Mouse (Mus musculus): ENCODE data around the gene Pou2f2. TPM values are rescaled to one million over a fixed set of nuclear protein-coding genes. Genes with fewer than 3 reads are reported as not detected.
"Not testable (repeated sequence)": the region's sequence is repeated elsewhere in the genome, so short reads cannot be mapped to it uniquely, and the experiment has no call there.

Pou2f2 gene
- total and polyA plus RNA-seq, 2 experiments from 2014 or later = 3.9 to 20.2 TPM

DNA sequence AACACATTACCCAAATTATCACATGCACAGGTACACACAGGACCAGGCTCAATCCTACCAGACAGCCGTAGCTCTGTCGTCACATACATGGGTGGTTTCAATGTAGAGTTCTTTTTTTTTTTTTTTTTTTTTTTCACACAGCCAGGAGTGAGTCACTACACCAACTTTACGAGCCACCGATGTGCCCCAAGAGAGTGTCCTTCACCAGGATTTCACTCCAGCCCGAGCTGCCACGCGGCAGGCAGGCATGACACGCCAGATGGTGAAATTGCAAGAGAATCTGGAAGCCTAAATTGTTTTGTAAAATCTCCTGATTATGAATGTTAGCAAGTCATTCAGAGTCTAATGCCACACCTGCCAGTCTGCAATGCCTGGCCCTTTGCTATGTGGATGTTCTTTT is 132.2 kb downstream of the Pou2f2 start:
- Histone ChIP-seq H3K4me2 (ENCODE audit: low read depth, low read length) (no peak overlapping the region), H3K9me3 (ENCODE audit: low read length) (no peaks in the 10 kb centered on the region), H3K4me3 (ENCODE audit: low read length) (no peak overlapping the region), H3K27me3 (ENCODE audit: insufficient read depth, low read length) (no peaks in the 10 kb centered on the region), H3K4me1 (ENCODE audit: insufficient read depth, low read length) (no peaks in the 10 kb centered on the region), H3K36me3 (ENCODE audit: insufficient read depth, low read length) (peaks cover 68% of the 10 kb centered on the region), H3K9ac (replicated peaks; ENCODE audit: low read length) (no peak overlapping the region), H3K27ac (no peak overlapping the region)
- 74% methylated on average over 8 of the region's 8 CpGs for WGBS
- no peak for DNase-seq (ENCODE audit: low spot score)
- no peak for TF ChIP-seq CTCF (IDR thresholded peaks at IDR 0.05; ENCODE audit: low read depth)
- ATAC-seq = no peak

- H3K4me2 ChIP-seq (ENCODE audit: low read depth, low read length); H3K4me3 ChIP-seq (ENCODE audit: low read length); ATAC-seq; H3K27ac ChIP-seq; H3K9me3 ChIP-seq (ENCODE audit: low read length); H3K27me3 ChIP-seq (ENCODE audit: insufficient read depth, low read length); H3K9ac ChIP-seq (replicated peaks; ENCODE audit: low read length); DNase-seq (ENCODE audit: low spot score); H3K4me1 ChIP-seq (ENCODE audit: insufficient read depth, low read length): not testable (repeated sequence)
- WGBS = 93% methylated on average over 7 of the region's 7 CpGs
- H3K36me3 ChIP-seq (ENCODE audit: insufficient read depth, low read length) = peaks cover 74% of the 10 kb centered on the region
These were observed 134.9 kb downstream of the Pou2f2 start for GRCm38 (mm10) chr7:25044599-25044998.

DNA sequence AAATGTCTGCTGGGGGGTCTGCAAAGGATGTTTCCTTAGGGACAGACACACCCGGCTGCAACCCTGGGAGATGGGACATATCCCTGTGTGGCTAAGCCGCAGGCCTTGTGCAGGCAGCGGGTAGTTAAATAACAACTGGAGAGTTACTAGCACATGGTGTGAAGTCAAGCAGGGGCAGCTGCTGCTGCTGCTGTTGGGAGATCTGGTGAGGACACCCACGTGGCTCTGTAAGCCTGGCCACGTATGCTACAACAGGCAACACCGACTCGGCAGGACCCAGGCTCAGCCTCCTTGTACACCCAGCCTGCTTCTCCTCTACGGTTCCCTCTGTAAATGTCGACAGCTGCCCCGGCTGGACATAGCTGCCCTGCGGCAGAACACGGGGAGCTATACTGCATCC is 137.6 kb downstream of the Pou2f2 start:
- no peak overlapping the region for H3K27ac ChIP-seq
- H3K9ac ChIP-seq (replicated peaks; ENCODE audit: low read length) = no peak overlapping the region
- peaks cover 63% of the 10 kb centered on the region for H3K36me3 ChIP-seq (ENCODE audit: insufficient read depth, low read length)
- no peak overlapping the region for H3K4me3 ChIP-seq (ENCODE audit: low read length)
- no peak for ATAC-seq
- no peaks in the 10 kb centered on the region for H3K27me3 ChIP-seq (ENCODE audit: insufficient read depth, low read length)
- H3K4me2 ChIP-seq (ENCODE audit: low read depth, low read length) = no peak overlapping the region
- no peaks in the 10 kb centered on the region for H3K4me1 ChIP-seq (ENCODE audit: insufficient read depth, low read length)
- H3K9me3 ChIP-seq (ENCODE audit: low read length) = no peaks in the 10 kb centered on the region
- no peak for TF ChIP-seq CTCF (IDR thresholded peaks at IDR 0.05; ENCODE audit: low read depth)
- no peak for DNase-seq (ENCODE audit: low spot score)
- WGBS = 91% methylated on average over 12 of the region's 12 CpGs

Small RNA genes within 50 kb of the gene (microRNA-seq; reads per million reads assigned to microRNA genes)
- gene Mir6537 = 0 to 0.35 reads per million in 2 experiments
- gene Mir7048 = 0 to 0.53 reads per million in 2 experiments

Other genes starting within 250 kb of the Pou2f2 start
- 0.90 and 6.6 TPM in 2 replicates for gene Gm4881, start 235.2 kb downstream of the Pou2f2 start, total RNA-seq (2014; rRNA removed)
- gene Gm4881, start 235.2 kb downstream of the Pou2f2 start, polyA plus RNA-seq (2015; fragmentation: Nextera tagmentation; extraction: Ambion mirVana) = 2.4 TPM in 2 replicates
- gene Rabac1, start 207.0 kb downstream of the Pou2f2 start, total RNA-seq (2014; rRNA removed) = 705 and 708 TPM in 2 replicates
- gene Rabac1, start 207.0 kb downstream of the Pou2f2 start, polyA plus RNA-seq (2015; fragmentation: Nextera tagmentation; extraction: Ambion mirVana) = 497 and 530 TPM in 2 replicates
- gene Atp1a3, start 173.8 kb downstream of the Pou2f2 start, total RNA-seq (2014; rRNA removed) = 572 and 588 TPM in 2 replicates
- gene Atp1a3, start 173.8 kb downstream of the Pou2f2 start, polyA plus RNA-seq (2015; fragmentation: Nextera tagmentation; extraction: Ambion mirVana) = 649 and 730 TPM in 2 replicates
- 141 and 142 TPM in 2 replicates for gene Grik5, start 107.4 kb downstream of the Pou2f2 start, total RNA-seq (2014; rRNA removed)
- gene Grik5, start 107.4 kb downstream of the Pou2f2 start, polyA plus RNA-seq (2015; fragmentation: Nextera tagmentation; extraction: Ambion mirVana) = 14.6 and 14.8 TPM in 2 replicates
- 38.4 and 40.4 TPM in 2 replicates for gene Zfp574, start 107.2 kb downstream of the Pou2f2 start, total RNA-seq (2014; rRNA removed)
- gene Zfp574, start 107.2 kb downstream of the Pou2f2 start, polyA plus RNA-seq (2015; fragmentation: Nextera tagmentation; extraction: Ambion mirVana) = 23.7 and 26.3 TPM in 2 replicates
- 22.5 and 31.7 TPM in 2 replicates for gene Dedd2, start 40.9 kb upstream of the Pou2f2 start, total RNA-seq (2014; rRNA removed)
- 19.8 and 20.2 TPM in 2 replicates for gene Dedd2, start 40.9 kb upstream of the Pou2f2 start, polyA plus RNA-seq (2015; fragmentation: Nextera tagmentation; extraction: Ambion mirVana)
- 9.6 and 10.1 TPM in 2 replicates for gene Zfp526, start 41.7 kb upstream of the Pou2f2 start, total RNA-seq (2014; rRNA removed)
- 0.66 and 0.85 TPM in 2 replicates for gene Zfp526, start 41.7 kb upstream of the Pou2f2 start, polyA plus RNA-seq (2015; fragmentation: Nextera tagmentation; extraction: Ambion mirVana)
- gene Gsk3a, start 58.1 kb upstream of the Pou2f2 start, total RNA-seq (2014; rRNA removed) = 151 and 160 TPM in 2 replicates
- gene Gsk3a, start 58.1 kb upstream of the Pou2f2 start, polyA plus RNA-seq (2015; fragmentation: Nextera tagmentation; extraction: Ambion mirVana) = 17.5 and 19.8 TPM in 2 replicates
- gene Erf, start 71.0 kb upstream of the Pou2f2 start, total RNA-seq (2014; rRNA removed) = 19.0 and 20.8 TPM in 2 replicates
- gene Erf, start 71.0 kb upstream of the Pou2f2 start, polyA plus RNA-seq (2015; fragmentation: Nextera tagmentation; extraction: Ambion mirVana) = 3.0 and 3.7 TPM in 2 replicates
- gene Cic, start 88.0 kb upstream of the Pou2f2 start, total RNA-seq (2014; rRNA removed) = 153 and 155 TPM in 2 replicates
- gene Cic, start 88.0 kb upstream of the Pou2f2 start, polyA plus RNA-seq (2015; fragmentation: Nextera tagmentation; extraction: Ambion mirVana) = 28.2 and 30.6 TPM in 2 replicates
- gene Pafah1b3, start 118.3 kb upstream of the Pou2f2 start, total RNA-seq (2014; rRNA removed) = 534 and 592 TPM in 2 replicates
- 469 and 484 TPM in 2 replicates for gene Pafah1b3, start 118.3 kb upstream of the Pou2f2 start, polyA plus RNA-seq (2015; fragmentation: Nextera tagmentation; extraction: Ambion mirVana)
- 0.93 and 1.4 TPM in 2 replicates for gene Prr19, start 121.7 kb upstream of the Pou2f2 start, total RNA-seq (2014; rRNA removed)
- gene Prr19, start 121.7 kb upstream of the Pou2f2 start, polyA plus RNA-seq (2015; fragmentation: Nextera tagmentation; extraction: Ambion mirVana) = 3.1 and 3.6 TPM in 2 replicates
- 56.6 and 88.3 TPM in 2 replicates for gene Tmem145, start 126.4 kb upstream of the Pou2f2 start, total RNA-seq (2014; rRNA removed)
- 104 and 106 TPM in 2 replicates for gene Tmem145, start 126.4 kb upstream of the Pou2f2 start, polyA plus RNA-seq (2015; fragmentation: Nextera tagmentation; extraction: Ambion mirVana)
- gene Megf8, start 137.4 kb upstream of the Pou2f2 start, total RNA-seq (2014; rRNA removed) = 104 and 105 TPM in 2 replicates
- 14.8 and 15.4 TPM in 2 replicates for gene Megf8, start 137.4 kb upstream of the Pou2f2 start, polyA plus RNA-seq (2015; fragmentation: Nextera tagmentation; extraction: Ambion mirVana)
- not detected in 2 replicates for gene Cnfn, start 190.0 kb upstream of the Pou2f2 start, total RNA-seq (2014; rRNA removed)
- 0.30 and 0.89 TPM in 2 replicates for gene Cnfn, start 190.0 kb upstream of the Pou2f2 start, polyA plus RNA-seq (2015; fragmentation: Nextera tagmentation; extraction: Ambion mirVana)
- gene Lipe, start 219.0 kb upstream of the Pou2f2 start, total RNA-seq (2014; rRNA removed) = 9.6 and 18.7 TPM in 2 replicates
- 7.8 and 9.1 TPM in 2 replicates for gene Lipe, start 219.0 kb upstream of the Pou2f2 start, polyA plus RNA-seq (2015; fragmentation: Nextera tagmentation; extraction: Ambion mirVana)
- gene Cxcl17, start 233.2 kb upstream of the Pou2f2 start, total RNA-seq (2014; rRNA removed) = not detected in 2 replicates
- gene Cxcl17, start 233.2 kb upstream of the Pou2f2 start, polyA plus RNA-seq (2015; fragmentation: Nextera tagmentation; extraction: Ambion mirVana) = 0.66 and 0.82 TPM in 2 replicates